Mouse (Mus musculus) Patski (cell line): ENCODE data around the gene Ddx19b. TPM values are rescaled to one million over a fixed set of nuclear protein-coding genes. Genes with fewer than 3 reads are reported as not detected.
"Not testable (repeated sequence)": the region's sequence is repeated elsewhere in the genome, so short reads cannot be mapped to it uniquely, and the experiment has no call there.

Experiments used
- ATAC-seq: fragments of 100-300 bp; one replicate; pipeline ENCODE4 v1.8.0; 2021
- CTCF ChIA-PET: fragments of 350-600 bp; sonication (Branson Sonifier 250); formaldehyde crosslinking; loops from one replicate; lab custom pipeline; 2022; ENCODE audit warnings: inconsistent platforms; lab: Charles Lee
- POLR2A ChIA-PET: fragments of 350-600 bp; sonication (Branson Sonifier 250); formaldehyde crosslinking; loops from one replicate; lab custom pipeline; 2022; ENCODE audit warnings: antibody characterized with exemption, inconsistent platforms; lab: Charles Lee
- DNase-seq: peaks from one replicate; pipeline ENCODE4 v3.0.0-alpha.2; 2011; ENCODE audit warnings: low read depth, low spot score
- H3K27me3 ChIP-seq: fragments of 371-371 bp; one replicate; pipeline ENCODE4 v1.5.1; 2021
- CTCF ChIP-seq: fragments of 100-300 bp; IDR thresholded peaks from one replicate; pipeline ENCODE4 v1.5.1; 2021
- in situ Hi-C: fragments of 300-500 bp; cut with MboI; formaldehyde crosslinking; loops from 3 replicates; pipeline ENCODE4 v1.11.1; 2018; ENCODE audit warnings: low pct_unique_long_range_greater_than_20kb, mixed read lengths
- polyA plus RNA-seq: library from polyadenylated mRNA; unstranded; gene quantifications from one replicate; pipeline ENCODE4 v1.2.3, GENCODE M21; 2021

Gene Ddx19b
- 8.3 TPM for polyA plus RNA-seq

DNA sequence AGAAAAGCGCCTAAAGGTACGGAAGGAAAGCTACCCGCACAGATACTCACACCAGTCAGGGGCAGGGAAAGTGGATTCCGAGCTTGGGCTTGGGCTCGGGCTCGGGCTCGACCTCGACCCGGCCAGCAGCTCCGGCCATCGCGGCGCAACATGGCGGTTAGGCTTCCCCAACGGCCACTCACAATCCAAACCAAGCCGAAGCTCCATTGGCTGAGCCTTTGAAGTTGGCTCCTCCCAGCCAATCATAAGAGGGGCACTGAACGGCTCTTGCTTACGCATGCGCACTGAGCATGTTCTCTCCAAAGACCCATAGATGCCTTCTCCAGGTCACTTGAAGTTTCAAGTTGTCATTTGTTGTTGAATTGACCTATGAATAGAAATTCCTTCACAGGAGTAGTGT lies at the start of gene Ddx19b:
Gene Ddx19b (minus strand): TSS at position 180 of the 400 bp plus-strand sequence.
- no peak for TF ChIP-seq CTCF
- DNase-seq (no peak), ATAC-seq (no peak)
- CTCF ChIA-PET = no interaction called here
- POLR2A ChIA-PET = interaction anchor here (0.7 to 0.8 kb wide), 3 partner anchors 33 to 332 kb away, joined by 3 to 11 read pairs (median 6); partner anchors contain the start of gene Ddx19a
- in situ Hi-C loops = no loop called here
- H3K27me3 ChIP-seq = no peaks in the 10 kb centered on the region

DNA sequence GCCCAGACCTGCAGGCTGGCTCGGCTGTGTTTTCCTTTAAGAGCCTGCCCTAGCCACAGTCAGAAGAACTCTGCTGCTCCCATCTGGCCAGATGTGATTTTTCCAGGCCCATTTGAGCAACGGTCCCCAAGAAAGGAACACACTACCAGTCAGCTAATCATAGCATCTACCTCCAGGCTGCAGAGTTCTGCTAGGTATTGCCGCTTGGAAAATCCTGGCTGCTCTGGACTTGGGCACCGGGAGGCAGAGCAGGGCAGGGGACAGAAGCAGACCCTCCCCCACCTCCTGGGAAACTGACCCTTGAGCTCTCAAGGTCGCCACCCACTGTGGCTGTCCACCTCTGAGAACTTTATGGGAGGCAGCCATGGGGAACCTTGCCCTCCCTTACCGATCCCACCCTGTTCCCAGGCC lies 48.3 kb upstream of the Ddx19b start:
- no peak for DNase-seq
- ChIA-PET POLR2A (interaction anchor here (0.7 to 1.3 kb wide), 3 partner anchors 11 to 53 kb away, joined by 3 to 9 read pairs (median 3); partner anchors contain the start of gene Exosc6), CTCF (interaction anchor here (0.9 to 5.2 kb wide), 4 partner anchors 9 to 43 kb away, joined by 3 to 22 read pairs (median 5); partner anchors contain the start of genes Clec18a and Exosc6)
- ATAC-seq = peak; percentile 36
- no peak for TF ChIP-seq CTCF
- in situ Hi-C loops = loop anchor here (10.0 kb wide), 1 partner anchor 335 kb away; no protein-coding TSS in a partner anchor
- H3K27me3 ChIP-seq = no peaks in the 10 kb centered on the region

DNA sequence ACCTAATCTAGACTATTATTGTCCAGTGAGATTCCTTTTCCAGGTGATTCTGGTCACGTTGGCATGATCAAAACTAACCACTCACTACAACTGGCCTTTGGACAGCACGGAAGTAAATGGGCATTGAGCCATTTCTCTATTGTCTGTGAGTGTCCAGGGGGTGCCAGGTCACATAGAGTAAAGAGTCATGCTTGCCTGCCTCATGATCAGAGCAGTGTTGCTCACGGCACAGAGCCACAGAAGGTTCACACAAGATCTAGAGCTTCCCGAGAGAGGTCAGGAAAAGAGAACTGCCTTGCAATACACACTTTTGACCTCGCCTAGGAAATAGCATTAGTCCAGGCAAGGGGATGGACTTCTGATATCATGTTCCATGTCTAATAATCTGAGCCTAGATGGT lies 47.9 kb upstream of the Ddx19b start:
- ATAC-seq (no peak), DNase-seq (no peak)
- POLR2A ChIA-PET = interaction anchor here (1.3 kb wide), 1 partner anchor 52 kb away, joined by 3 read pairs; no protein-coding TSS in a partner anchor
- TF ChIP-seq CTCF = no peak
- in situ Hi-C loops = no loop called here
- H3K27me3 ChIP-seq = no peaks in the 10 kb centered on the region
- CTCF ChIA-PET = interaction anchor here (1.0 to 5.2 kb wide), 3 partner anchors 12 to 43 kb away, joined by 3 to 22 read pairs (median 6); partner anchors contain the start of genes Clec18a and Exosc6

DNA sequence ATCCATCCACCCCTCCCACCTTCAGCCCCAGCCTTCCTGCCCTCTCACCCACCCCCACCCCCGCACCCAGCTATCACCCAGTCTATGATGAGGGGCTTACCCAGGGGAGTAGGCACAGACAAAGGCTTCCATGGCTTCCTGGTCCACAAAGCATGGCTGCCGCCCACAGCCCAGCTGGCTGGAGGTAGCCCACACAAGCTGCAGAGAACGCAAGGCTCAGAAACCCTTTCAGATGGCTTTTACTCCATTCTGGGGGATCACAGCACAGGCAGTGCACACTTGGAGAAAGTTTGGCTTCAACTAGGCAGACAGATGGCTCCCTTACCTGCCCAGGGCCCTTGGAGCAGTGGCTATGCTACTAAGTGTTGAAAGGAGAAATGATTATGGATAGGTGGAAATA lies 44.4 kb upstream of the Ddx19b start:
- ATAC-seq (no peak), DNase-seq (no peak)
- in situ Hi-C loops = no loop called here
- H3K27me3 ChIP-seq = no peaks in the 10 kb centered on the region
- POLR2A ChIA-PET = interaction anchor here (0.8 kb wide), 1 partner anchor 20 kb away, joined by 3 read pairs; the partner anchor contains the start of gene Exosc6
- no peak for TF ChIP-seq CTCF
- CTCF ChIA-PET = interaction anchor here (1.3 kb wide), 1 partner anchor 14 kb away, joined by 5 read pairs; no protein-coding TSS in a partner anchor

DNA sequence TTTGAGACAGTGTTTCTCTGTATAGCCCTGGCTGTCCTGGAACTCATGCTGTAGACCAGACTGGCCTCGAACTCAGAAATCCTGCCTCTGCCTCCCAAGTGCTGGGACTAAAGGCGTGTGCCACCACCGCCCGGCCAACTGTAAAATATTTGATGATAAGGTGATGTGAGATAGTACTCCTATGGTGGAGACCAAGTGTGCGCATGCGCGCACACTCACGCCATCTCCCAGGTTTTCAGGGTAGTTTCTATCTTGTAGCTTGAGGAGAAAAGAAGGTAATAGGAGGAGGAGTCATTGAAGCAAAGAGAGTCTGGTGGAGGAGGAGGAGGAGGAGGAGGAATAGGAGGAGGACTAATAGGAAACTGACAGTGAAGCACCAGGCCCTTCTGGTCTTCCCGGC lies 37.1 kb upstream of the Ddx19b start:
- CTCF ChIA-PET, ATAC-seq, POLR2A ChIA-PET, in situ Hi-C loops, DNase-seq: not testable (repeated sequence)
- peaks cover 10% of the 10 kb centered on the region for H3K27me3 ChIP-seq

DNA sequence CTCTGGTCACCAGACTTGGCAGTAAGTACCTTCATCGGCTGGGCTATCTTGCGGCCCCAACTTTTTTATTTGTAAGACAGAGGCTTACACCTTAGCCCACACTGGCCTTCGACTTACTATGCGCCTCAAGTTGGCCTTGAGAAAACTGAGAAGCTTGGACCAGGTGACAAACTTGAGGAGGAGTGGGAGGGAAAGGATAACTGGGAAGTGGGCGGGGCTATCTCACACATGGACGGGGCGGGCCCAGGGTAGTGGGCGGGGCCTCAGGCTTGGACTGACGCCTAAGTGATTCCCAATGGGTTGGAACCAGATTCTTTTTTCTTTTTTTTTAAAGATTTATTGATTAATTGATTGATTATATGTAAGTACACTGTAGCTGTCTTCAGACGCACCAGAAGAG lies 35.9 kb upstream of the Ddx19b start:
- ATAC-seq (no peak), DNase-seq (no peak)
- in situ Hi-C loops = no loop called here
- ChIA-PET POLR2A (no interaction called here), CTCF (interaction anchor here (1.2 kb wide), 1 partner anchor 11 kb away, joined by 3 read pairs; the partner anchor contains the start of gene Exosc6)
- no peak for TF ChIP-seq CTCF
- peaks cover 10% of the 10 kb centered on the region for H3K27me3 ChIP-seq

DNA sequence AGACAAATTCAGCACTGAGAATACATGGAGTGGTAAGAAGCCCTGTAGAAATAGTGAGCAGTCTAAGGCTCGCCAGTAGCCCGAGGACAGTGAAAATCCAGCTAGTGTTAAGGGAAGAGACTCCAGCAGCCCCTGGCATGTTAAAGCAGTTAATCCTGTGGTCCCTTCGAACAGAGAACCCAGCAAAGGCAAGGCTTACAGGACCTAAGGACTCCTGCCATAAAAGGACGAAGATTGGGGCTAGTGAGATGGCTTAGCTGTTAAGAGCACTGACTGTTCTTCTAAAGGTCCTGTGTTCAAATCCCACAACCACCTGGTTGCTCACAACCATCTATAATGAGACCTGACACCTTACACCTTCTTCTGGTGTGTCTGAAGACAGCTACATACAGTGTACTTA lies 34.8 kb upstream of the Ddx19b start:
- POLR2A ChIA-PET = no interaction called here

DNA sequence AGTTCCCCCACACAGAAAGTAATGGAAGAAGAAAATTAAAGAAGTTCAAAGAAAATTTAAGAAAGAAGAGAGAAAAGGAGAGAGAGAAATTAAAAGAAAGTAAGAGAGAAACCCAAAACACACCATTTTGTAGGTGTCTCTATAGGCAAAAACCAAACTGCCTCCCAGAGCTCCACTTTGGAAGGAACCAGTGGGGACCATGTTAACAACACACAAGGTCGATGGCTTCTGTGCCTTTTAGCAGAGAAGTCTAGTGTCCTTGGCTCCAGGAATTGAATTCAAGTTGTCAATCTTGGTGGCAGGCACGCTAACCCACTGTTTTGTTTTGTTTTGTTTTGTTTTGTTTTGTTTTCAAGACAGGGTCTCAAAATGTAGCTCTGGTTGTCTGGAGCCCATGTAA lies 31.3 kb upstream of the Ddx19b start:
- in situ Hi-C loops = no loop called here
- DNase-seq (no peak), ATAC-seq (no peak)
- ChIA-PET CTCF (no interaction called here), POLR2A (interaction anchor here (0.6 kb wide), 1 partner anchor 94 kb away, joined by 7 read pairs; no protein-coding TSS in a partner anchor)
- peaks cover 10% of the 10 kb centered on the region for H3K27me3 ChIP-seq
- TF ChIP-seq CTCF = no peak

More for the DNA sequence above, 34.8 kb upstream of the Ddx19b start:
- CTCF ChIA-PET = interaction anchor here (1.2 to 1.3 kb wide), 2 partner anchors 9 to 10 kb away, joined by 3 to 4 read pairs; partner anchors contain the start of gene Exosc6
- DNase-seq = no peak
- ATAC-seq = no peak
- no peak for TF ChIP-seq CTCF
- peaks cover 10% of the 10 kb centered on the region for H3K27me3 ChIP-seq
- in situ Hi-C loops = no loop called here

DNA sequence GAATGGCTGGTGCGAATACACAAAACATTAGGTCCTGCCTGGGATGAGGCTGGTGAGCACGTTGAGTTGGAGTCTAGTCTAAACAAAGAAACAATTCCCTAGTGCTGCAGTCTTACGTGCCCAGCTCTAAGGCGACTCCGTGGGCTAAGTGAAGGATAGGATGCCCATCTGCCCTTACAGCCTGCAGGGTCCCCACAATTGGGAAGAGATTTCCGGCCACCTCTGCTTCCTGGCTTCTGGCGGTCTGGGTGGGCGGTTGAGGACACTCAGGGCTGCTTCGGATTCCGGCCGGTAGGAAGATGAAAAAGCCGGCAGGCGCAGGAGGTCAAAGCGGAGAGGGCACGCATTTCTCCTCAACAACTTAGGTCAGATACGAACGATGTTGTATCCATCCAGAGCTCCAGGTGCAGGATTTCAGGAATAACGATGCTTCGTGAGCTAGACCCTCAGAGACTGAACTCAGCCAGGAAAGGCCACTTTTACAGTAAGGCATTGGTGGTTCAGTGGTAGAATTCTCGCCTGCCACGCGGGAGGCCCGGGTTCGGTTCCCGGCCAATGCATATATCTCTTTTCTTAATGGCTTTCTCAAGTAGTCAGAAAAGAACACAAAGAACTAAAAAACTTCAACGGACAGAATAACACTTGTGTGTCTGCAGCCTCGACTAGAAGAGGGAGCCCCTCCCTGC lies 30.7 kb upstream of the Ddx19b start:
- in situ Hi-C loops = no loop called here
- H3K27me3 ChIP-seq = peaks cover 10% of the 10 kb centered on the region
- no peak for ATAC-seq
- DNase-seq = no peak
- TF ChIP-seq CTCF = no peak
- CTCF ChIA-PET = no interaction called here
- POLR2A ChIA-PET = no interaction called here

DNA sequence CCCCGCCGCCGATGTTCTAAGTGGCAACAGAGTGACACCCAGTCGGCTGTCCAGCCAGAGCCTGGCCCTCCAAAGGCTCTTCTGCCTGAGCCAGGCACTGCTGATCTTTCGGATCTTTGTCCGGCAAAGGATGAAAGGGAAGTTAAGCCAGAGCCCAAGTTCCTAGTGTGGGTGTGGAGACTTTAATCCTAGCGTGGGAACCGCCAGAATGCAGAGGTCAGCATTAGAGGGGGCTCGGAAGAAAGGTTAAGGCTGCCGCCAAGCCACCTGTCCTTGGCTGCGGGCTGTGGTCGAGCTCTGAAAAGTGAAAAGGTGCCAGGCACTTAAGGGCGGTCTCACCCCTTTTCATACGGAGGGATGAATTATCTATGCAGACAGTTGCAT lies 30.1 kb upstream of the Ddx19b start:
- in situ Hi-C loops = no loop called here
- DNase-seq (no peak), ATAC-seq (no peak)
- ChIA-PET CTCF (no interaction called here), POLR2A (no interaction called here)
- peaks cover 10% of the 10 kb centered on the region for H3K27me3 ChIP-seq
- TF ChIP-seq CTCF = no peak
